Mouse (Mus musculus) right cerebral cortex, adult 18-20 months (tissue): Measurements from ENCODE around the gene Adgra3.

ENCODE experiments used
- DNase-seq: peaks from one replicate; pipeline ENCODE4 v3.0.0; 2022; ENCODE audit warnings: mixed read lengths

The Adgra3 gene

GRCm38 (mm10) chr5:50058421-50059286, at the start of gene Adgra3:
Gene Adgra3 (minus strand): TSS chr5:50059006.
- DNase-seq = peak; percentile 52

- DNase-seq = no peak
These were observed 24.6 kb upstream of the Adgra3 start for GRCm38 (mm10) chr5:50083441-50083840.

GRCm38 (mm10) chr5:50074245-50074644, 15.4 kb upstream of the Adgra3 start:
- DNase-seq = no peak

- DNase-seq = no peak
These were observed 5.4 kb upstream of the Adgra3 start for GRCm38 (mm10) chr5:50064236-50064635.

- DNase-seq = no peak
These were observed 780 bp upstream of the Adgra3 start for GRCm38 (mm10) chr5:50059586-50059985.

GRCm38 (mm10) chr5:50057612-50058420, 990 bp downstream of the Adgra3 start:
- DNase-seq = no peak

- no peak for DNase-seq
These were observed 6.3 kb downstream of the Adgra3 start for GRCm38 (mm10) chr5:50052456-50052855.

GRCm38 (mm10) chr5:50050668-50051425, 8.0 kb downstream of the Adgra3 start:
- no peak for DNase-seq

- no peak for DNase-seq
These were observed 8.8 kb downstream of the Adgra3 start for GRCm38 (mm10) chr5:50050037-50050436.

- DNase-seq = no peak
These were observed 9.3 kb downstream of the Adgra3 start for GRCm38 (mm10) chr5:50049506-50049905.

- no peak for DNase-seq
These were observed 9.8 kb downstream of the Adgra3 start for GRCm38 (mm10) chr5:50048960-50049359.

- no peak for DNase-seq
These were observed 10.4 kb downstream of the Adgra3 start for GRCm38 (mm10) chr5:50048271-50048851.

GRCm38 (mm10) chr5:50045180-50045579, 13.6 kb downstream of the Adgra3 start:
- DNase-seq = no peak

GRCm38 (mm10) chr5:50043677-50044076, 15.1 kb downstream of the Adgra3 start:
- no peak for DNase-seq

GRCm38 (mm10) chr5:50042274-50042943, 16.4 kb downstream of the Adgra3 start:
- DNase-seq = no peak

GRCm38 (mm10) chr5:50039521-50039920, 19.3 kb downstream of the Adgra3 start:
- no peak for DNase-seq

GRCm38 (mm10) chr5:50037666-50038065, 21.1 kb downstream of the Adgra3 start:
- DNase-seq = no peak

- no peak for DNase-seq
These were observed 23.8 kb downstream of the Adgra3 start for GRCm38 (mm10) chr5:50034900-50035514.

- DNase-seq = no peak
These were observed 24.6 kb downstream of the Adgra3 start for GRCm38 (mm10) chr5:50034231-50034630.

- DNase-seq = no peak
These were observed 25.1 kb downstream of the Adgra3 start for GRCm38 (mm10) chr5:50033660-50034059.

- DNase-seq = no peak
These were observed 26.5 kb downstream of the Adgra3 start for GRCm38 (mm10) chr5:50032332-50032731.
